Mouse (Mus musculus) lung, adult 2 months (tissue): ENCODE measurements around the gene Nr5a2. TPM values are rescaled to one million over a fixed set of nuclear protein-coding genes. Genes with fewer than 3 reads are reported as not detected.
A peak's percentile ranks its signal among the peaks of the same experiment; 100 is the strongest.

ENCODE experiments used
- DNase-seq: peaks from one replicate; pipeline ENCODE4 v3.0.0; 2022
- H3K4me1 ChIP-seq: fragments of 200-500 bp; 2 replicates; pipeline ENCODE4 v1.6.1; 2011; ENCODE audit warnings: low read length; ENCODE audit not compliant: control insufficient read depth, insufficient read depth
- H3K4me3 ChIP-seq: fragments of 200-500 bp; replicated peaks from 2 replicates; pipeline ENCODE3; 2011; ENCODE audit warnings: low read depth, mild to moderate bottlenecking, control low read depth, low read length; ENCODE audit errors: extremely low read depth
- CTCF ChIP-seq: fragments of 200-500 bp; IDR thresholded peaks from 2 replicates; pipeline ENCODE4 v1.5.1; 2011; ENCODE audit warnings: mild to moderate bottlenecking, low read length, control low read depth; ENCODE audit not compliant: insufficient read depth
- POLR2A ChIP-seq: fragments of 200-500 bp; IDR thresholded peaks from 2 replicates; pipeline ENCODE4 v1.6.1; 2011; ENCODE audit warnings: low read depth, mild to moderate bottlenecking, control low read depth, low read length, borderline replicate concordance; ENCODE audit errors: extremely low read depth
- WGBS: fragments of 180-500 bp; shearing (Covaris S2); methylation state at CpG from one replicate; pipeline ENCODE4 v1.1.7; 2018; 5-methylcytosine and 5-hydroxymethylcytosine counted together
- polyA plus RNA-seq: library from polyadenylated mRNA; depleted of rRNA; stranded (reverse); fragments of >200 nt; gene quantifications from 2 replicates; pipeline ENCODE4 v1.2.3, GENCODE M21; 2012

Nr5a2 gene
- polyA plus RNA-seq, 1 experiment = 0.19 TPM

GRCm38 (mm10) chr1:136858724-136859123 lies 101.5 kb downstream of the Nr5a2 start:
- no peaks in the 10 kb centered on the region for H3K4me1 ChIP-seq
- WGBS = 56% methylated on average over 4 of the region's 4 CpGs
- no peak for TF ChIP-seq CTCF
- TF ChIP-seq POLR2A = no peak
- no peak for DNase-seq
- no peak overlapping the region for H3K4me3 ChIP-seq

- H3K4me1 ChIP-seq = no peaks in the 10 kb centered on the region
- TF ChIP-seq POLR2A = no peak
- no peak for TF ChIP-seq CTCF
- no peak overlapping the region for H3K4me3 ChIP-seq
- DNase-seq = no peak
- 86% methylated on average over 3 of the region's 3 CpGs for WGBS
Observed at GRCm38 (mm10) chr1:136856104-136856503, 104.1 kb downstream of the Nr5a2 start.

GRCm38 (mm10) chr1:136848791-136849190 lies 111.5 kb downstream of the Nr5a2 start:
- WGBS = 81% methylated on average over 6 of the region's 6 CpGs
- no peak for TF ChIP-seq POLR2A
- TF ChIP-seq CTCF = no peak
- Histone ChIP-seq H3K4me3 (no peak overlapping the region), H3K4me1 (no peaks in the 10 kb centered on the region)
- no peak for DNase-seq

- no peaks in the 10 kb centered on the region for H3K4me1 ChIP-seq
- TF ChIP-seq POLR2A (no peak), CTCF (no peak)
- DNase-seq = no peak
- no peak overlapping the region for H3K4me3 ChIP-seq
- 74% methylated on average over 2 of the region's 2 CpGs for WGBS
Observed at GRCm38 (mm10) chr1:136846081-136846480, 114.2 kb downstream of the Nr5a2 start.

GRCm38 (mm10) chr1:136845341-136845740 lies 114.9 kb downstream of the Nr5a2 start:
- no peak for DNase-seq
- H3K4me3 ChIP-seq = no peak overlapping the region
- H3K4me1 ChIP-seq = no peaks in the 10 kb centered on the region
- TF ChIP-seq POLR2A (no peak), CTCF (no peak)
- WGBS = 82% methylated on average over 9 of the region's 9 CpGs

GRCm38 (mm10) chr1:136840512-136840911 lies 119.7 kb downstream of the Nr5a2 start:
- 61% methylated on average over 7 of the region's 7 CpGs for WGBS
- no peak for TF ChIP-seq CTCF
- TF ChIP-seq POLR2A = no peak
- no peak overlapping the region for H3K4me3 ChIP-seq

GRCm38 (mm10) chr1:136839202-136839601 lies 121.0 kb downstream of the Nr5a2 start:
- Histone ChIP-seq H3K4me1 (no peaks in the 10 kb centered on the region), H3K4me3 (no peak overlapping the region)
- DNase-seq = peak; percentile 3
- no peak for TF ChIP-seq POLR2A
- TF ChIP-seq CTCF = no peak
- WGBS = 51% methylated on average over 10 of the region's 10 CpGs

More at GRCm38 (mm10) chr1:136840512-136840911, 119.7 kb downstream of the Nr5a2 start:
- H3K4me1 ChIP-seq = no peaks in the 10 kb centered on the region
- DNase-seq = no peak

GRCm38 (mm10) chr1:136832305-136833152 lies 127.7 kb downstream of the Nr5a2 start:
- Histone ChIP-seq H3K4me1 (no peaks in the 10 kb centered on the region), H3K4me3 (no peak overlapping the region)
- no peak for TF ChIP-seq POLR2A
- 56% methylated on average over 12 of the region's 12 CpGs for WGBS
- peak; percentile 13 for DNase-seq

- DNase-seq = no peak
- Histone ChIP-seq H3K4me3 (no peak overlapping the region), H3K4me1 (no peaks in the 10 kb centered on the region)
- 76% methylated on average over 6 of the region's 6 CpGs for WGBS
- no peak for TF ChIP-seq CTCF
Observed at GRCm38 (mm10) chr1:136830992-136831391, 129.3 kb downstream of the Nr5a2 start.

GRCm38 (mm10) chr1:136829931-136830330 lies 130.3 kb downstream of the Nr5a2 start:
- 86% methylated on average over 3 of the region's 3 CpGs for WGBS
- TF ChIP-seq CTCF (no peak), POLR2A (no peak)

More at GRCm38 (mm10) chr1:136829931-136830330, 130.3 kb downstream of the Nr5a2 start:
- DNase-seq = no peak
- H3K4me1 ChIP-seq = no peaks in the 10 kb centered on the region
- H3K4me3 ChIP-seq = no peak overlapping the region
